Mouse (Mus musculus): ENCODE data around the gene Mfsd6l.

The Mfsd6l gene

DNA sequence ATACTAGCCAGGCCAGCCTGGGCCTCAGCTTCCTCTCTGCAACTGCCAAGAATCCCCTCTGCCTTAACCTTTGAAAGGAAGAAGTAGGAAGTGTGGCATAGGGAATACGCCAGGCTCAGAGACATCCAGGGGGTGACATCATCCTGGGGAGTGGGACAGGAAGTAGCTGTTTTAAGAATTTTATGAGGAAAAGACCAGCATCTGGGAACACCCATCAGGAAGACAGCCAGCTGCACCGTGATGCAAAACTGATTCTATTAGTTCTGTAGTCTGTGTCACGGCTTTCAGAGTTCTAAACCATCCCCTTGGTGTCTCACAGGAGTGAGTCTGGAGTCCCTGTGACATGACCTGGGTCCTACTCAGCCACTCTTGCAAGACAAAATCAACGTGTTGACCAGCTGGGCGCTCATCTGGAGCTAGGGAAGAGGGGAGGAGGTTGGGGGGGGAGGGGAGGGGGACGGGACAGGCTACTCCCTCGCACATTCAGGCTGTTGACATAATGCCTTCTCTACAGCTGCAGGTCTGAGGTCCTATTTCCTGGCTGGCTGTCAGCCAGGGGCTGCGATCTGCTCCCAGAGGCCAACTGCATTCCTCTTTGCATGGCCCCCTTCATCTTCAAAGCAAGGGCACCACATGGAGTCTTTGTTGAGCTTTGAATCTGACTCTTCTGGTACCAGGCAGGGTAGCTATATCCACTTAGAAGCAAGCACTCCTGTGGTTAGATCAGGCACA is 46.4 kb downstream of the Mfsd6l start:
- DNase-seq (ENCODE audit: extremely low spot score, low spot score) = peak; percentile 52

DNA sequence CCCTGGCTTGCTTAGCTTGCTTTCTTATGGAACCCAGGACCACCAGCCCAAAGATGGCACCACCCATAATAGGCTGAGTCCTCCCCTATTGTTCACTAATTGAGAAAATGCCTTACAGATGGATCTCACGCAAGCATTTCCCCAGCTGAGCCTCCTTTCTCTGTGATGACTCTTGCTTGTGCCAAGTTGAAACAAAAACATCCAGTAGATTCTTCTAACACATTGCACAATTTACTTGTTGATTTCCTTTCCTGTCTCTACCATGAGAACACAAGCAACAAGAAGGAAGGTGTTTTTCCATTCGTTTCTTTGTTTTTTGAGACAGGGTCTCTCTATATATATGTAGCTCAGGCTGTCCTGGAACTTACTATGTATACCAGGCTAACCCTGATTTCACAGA is 51.1 kb downstream of the Mfsd6l start:
- DNase-seq (ENCODE audit: extremely low spot score, low spot score) = no peak

All from neural tube, embryonic 10.5 days (tissue).